Mouse (Mus musculus) neural tube, embryonic 14.5 days (tissue): Measurements from ENCODE around the gene Tspan8. TPM values are rescaled to one million over a fixed set of nuclear protein-coding genes. Genes with fewer than 3 reads are reported as not detected.

Source experiments
- ATAC-seq: fragments of 200-750 bp; cut with Nextera tagmentation; 2 replicates; pipeline ENCODE4 v1.8.0; 2017; ENCODE audit warnings: low read depth, mild to moderate bottlenecking, moderate TSS enrichment, moderate library complexity
- H3K27ac ChIP-seq: fragments of 300-500 bp; sonication (generic); 2 replicates; pipeline ENCODE4 v1.5.1; 2014; ENCODE audit warnings: low read depth, mild to moderate bottlenecking, control low read depth, low read length, moderate library complexity, mixed read lengths
- H3K27me3 ChIP-seq: fragments of 300-500 bp; sonication (generic); 2 replicates; pipeline ENCODE4 v1.6.1; 2014; ENCODE audit warnings: low read length; ENCODE audit not compliant: control insufficient read depth, insufficient read depth
- H3K36me3 ChIP-seq: fragments of 300-500 bp; sonication (generic); 2 replicates; pipeline ENCODE4 v1.6.1; 2014; ENCODE audit warnings: low read length, mixed read lengths; ENCODE audit not compliant: control insufficient read depth, insufficient read depth
- H3K4me1 ChIP-seq: fragments of 300-500 bp; sonication (generic); 2 replicates; pipeline ENCODE4 v1.6.1; 2014; ENCODE audit warnings: low read length; ENCODE audit not compliant: control insufficient read depth, insufficient read depth
- H3K4me2 ChIP-seq: fragments of 300-500 bp; sonication (generic); 2 replicates; pipeline ENCODE4 v1.6.1; 2014; ENCODE audit warnings: mild to moderate bottlenecking, low read depth, low read length, control low read depth
- H3K4me3 ChIP-seq: fragments of 300-500 bp; sonication (generic); 2 replicates; pipeline ENCODE4 v1.5.1; 2014; ENCODE audit warnings: low read depth, low read length, control low read depth, mixed read lengths
- H3K9ac ChIP-seq: fragments of 300-500 bp; sonication (generic); replicated peaks from 2 replicates; pipeline ENCODE4 v1.6.1; 2014; ENCODE audit warnings: low read depth, mild to moderate bottlenecking, control low read depth, low read length, mixed read lengths
- H3K9me3 ChIP-seq: fragments of 300-500 bp; sonication (generic); 2 replicates; pipeline ENCODE4 v1.6.1; 2016; ENCODE audit warnings: low read length; ENCODE audit not compliant: control insufficient read depth
- WGBS: fragments of 180-500 bp; shearing (Covaris S2); extraction: QIAGEN DNeasy Blood & Tissue Kit; methylation state at CpG from one replicate; pipeline ENCODE4 v1.1.7; 2014; 5-methylcytosine and 5-hydroxymethylcytosine counted together
- polyA plus RNA-seq: library from polyadenylated mRNA; unstranded; fragments of >200 nt; fragmentation: Nextera tagmentation; extraction: Ambion mirVana; gene quantifications from 2 replicates; pipeline ENCODE4 v1.2.1, GENCODE M21; 2014

Tspan8 gene
- polyA plus RNA-seq, 1 experiment from 2014 or later = 0.29 TPM

- no peak overlapping the region for H3K4me3 ChIP-seq
- ATAC-seq = no peak
- H3K36me3 ChIP-seq = no peaks in the 10 kb centered on the region
- H3K27me3 ChIP-seq = no peaks in the 10 kb centered on the region
- H3K4me2 ChIP-seq = no peak overlapping the region
- H3K4me1 ChIP-seq = no peaks in the 10 kb centered on the region
- H3K27ac ChIP-seq = no peak overlapping the region
- no peaks in the 10 kb centered on the region for H3K9me3 ChIP-seq
- no peak overlapping the region for H3K9ac ChIP-seq
- 93% methylated on average over 7 of the region's 7 CpGs for WGBS
Observed at GRCm38 (mm10) chr10:115825289-115825688, 8.7 kb downstream of the Tspan8 start.

GRCm38 (mm10) chr10:115828872-115829271 lies 12.2 kb downstream of the Tspan8 start:
- Histone ChIP-seq H3K9ac (no peak overlapping the region), H3K4me1 (no peaks in the 10 kb centered on the region), H3K4me2 (no peak overlapping the region), H3K9me3 (no peaks in the 10 kb centered on the region), H3K27ac (no peak overlapping the region), H3K36me3 (no peaks in the 10 kb centered on the region), H3K4me3 (no peak overlapping the region), H3K27me3 (no peaks in the 10 kb centered on the region)
- no peak for ATAC-seq
- WGBS = 95% methylated on average over 5 of the region's 5 CpGs

DNA sequence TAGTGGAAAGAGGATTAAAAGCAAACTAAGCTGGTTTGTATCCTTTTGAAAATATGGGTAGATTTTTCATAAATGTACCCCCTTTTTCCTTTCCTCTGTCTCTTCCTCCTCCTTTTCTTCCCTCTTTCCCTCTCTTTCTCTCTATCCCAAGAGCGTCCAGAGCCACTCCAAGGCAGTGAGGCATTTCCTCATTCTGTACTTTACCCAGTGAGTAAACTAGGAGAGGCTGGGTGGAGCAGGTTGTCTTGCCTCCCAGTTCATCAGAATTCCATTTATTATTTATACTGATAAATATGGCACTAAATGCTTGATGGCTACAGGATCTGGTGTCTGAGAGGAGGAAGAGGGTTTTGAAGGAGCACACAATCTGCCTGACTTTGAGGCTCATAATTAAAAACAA lies 13.1 kb downstream of the Tspan8 start:
- no peak for ATAC-seq
- H3K9ac ChIP-seq = no peak overlapping the region
- 87% methylated on average over 1 of the region's 1 CpGs for WGBS
- H3K4me1 ChIP-seq = no peaks in the 10 kb centered on the region
- no peaks in the 10 kb centered on the region for H3K27me3 ChIP-seq
- no peak overlapping the region for H3K27ac ChIP-seq
- no peaks in the 10 kb centered on the region for H3K36me3 ChIP-seq
- no peak overlapping the region for H3K4me2 ChIP-seq
- H3K9me3 ChIP-seq = no peaks in the 10 kb centered on the region
- H3K4me3 ChIP-seq = no peak overlapping the region

GRCm38 (mm10) chr10:115830726-115831125 lies 14.1 kb downstream of the Tspan8 start:
- Histone ChIP-seq H3K4me1 (no peaks in the 10 kb centered on the region), H3K4me2 (no peak overlapping the region), H3K27ac (no peak overlapping the region), H3K36me3 (no peaks in the 10 kb centered on the region), H3K9me3 (no peaks in the 10 kb centered on the region), H3K27me3 (no peaks in the 10 kb centered on the region), H3K9ac (no peak overlapping the region), H3K4me3 (no peak overlapping the region)
- WGBS = 65% methylated on average over 3 of the region's 3 CpGs
- no peak for ATAC-seq

DNA sequence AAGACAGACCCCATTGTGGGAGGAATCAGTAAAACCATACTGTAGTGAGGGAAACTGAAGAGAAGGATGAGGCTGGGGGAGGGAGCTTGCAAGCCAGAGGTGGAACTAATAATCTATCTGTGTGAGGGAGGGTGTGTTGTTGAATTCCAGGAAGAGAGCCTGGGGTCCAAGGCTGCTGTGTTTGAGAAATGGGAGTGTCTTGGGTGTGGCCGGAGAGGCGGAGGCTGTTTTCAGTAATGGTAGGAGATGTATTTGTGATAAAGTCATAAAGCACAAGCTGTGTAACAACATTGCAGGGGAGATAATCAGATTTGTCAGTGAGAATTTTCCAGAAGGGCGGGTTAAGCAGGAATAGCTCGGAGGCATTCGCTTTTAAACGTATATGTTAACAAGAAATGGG lies 17.4 kb downstream of the Tspan8 start:
- H3K4me3 ChIP-seq = no peak overlapping the region
- H3K4me2 ChIP-seq = no peak overlapping the region
- H3K9me3 ChIP-seq = no peaks in the 10 kb centered on the region
- no peak overlapping the region for H3K9ac ChIP-seq
- H3K4me1 ChIP-seq = no peaks in the 10 kb centered on the region
- no peak overlapping the region for H3K27ac ChIP-seq
- no peak for ATAC-seq
- H3K27me3 ChIP-seq = no peaks in the 10 kb centered on the region
- no peaks in the 10 kb centered on the region for H3K36me3 ChIP-seq
- WGBS = 87% methylated on average over 6 of the region's 6 CpGs

DNA sequence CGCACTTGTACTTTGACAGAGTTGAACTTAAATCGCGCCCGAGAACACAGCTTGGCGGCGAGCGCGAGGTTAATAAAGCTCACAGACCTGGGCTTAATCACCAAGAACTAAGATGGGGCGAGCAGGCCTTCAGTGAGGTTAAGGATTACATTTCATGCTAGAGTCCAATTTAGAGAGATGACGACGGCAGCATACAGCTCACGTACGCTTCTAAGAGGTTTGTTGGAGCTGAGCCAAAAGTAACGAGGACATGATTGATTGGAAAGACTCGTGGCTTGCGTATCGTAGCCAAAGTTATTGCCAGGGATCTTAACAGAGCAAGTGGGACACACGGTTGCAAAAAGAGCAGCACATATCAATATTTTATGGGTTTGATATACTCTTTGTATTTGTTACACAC lies 30.3 kb downstream of the Tspan8 start:
- Histone ChIP-seq H3K27ac (no peak overlapping the region), H3K4me3 (no peak overlapping the region), H3K4me1 (no peaks in the 10 kb centered on the region), H3K9me3 (no peaks in the 10 kb centered on the region), H3K27me3 (no peaks in the 10 kb centered on the region), H3K4me2 (peak overlapping the region; percentile 26), H3K9ac (no peak overlapping the region), H3K36me3 (no peaks in the 10 kb centered on the region)
- WGBS = 42% methylated on average over 18 of the region's 18 CpGs
- peak; percentile 70; the same call in 1 of the 2 replicates for ATAC-seq

GRCm38 (mm10) chr10:115848511-115848910 lies 31.9 kb downstream of the Tspan8 start:
- Histone ChIP-seq H3K27me3 (no peaks in the 10 kb centered on the region), H3K9ac (no peak overlapping the region), H3K36me3 (no peaks in the 10 kb centered on the region), H3K4me1 (no peaks in the 10 kb centered on the region), H3K4me2 (no peak overlapping the region), H3K9me3 (no peaks in the 10 kb centered on the region), H3K27ac (no peak overlapping the region), H3K4me3 (no peak overlapping the region)
- WGBS = 85% methylated on average over 1 of the region's 1 CpGs
- ATAC-seq = no peak

GRCm38 (mm10) chr10:115860210-115860880 lies 43.7 kb downstream of the Tspan8 start:
- WGBS = 72% methylated on average over 14 of the region's 15 CpGs
- Histone ChIP-seq H3K4me3 (no peak overlapping the region), H3K9me3 (no peaks in the 10 kb centered on the region), H3K4me1 (no peaks in the 10 kb centered on the region), H3K36me3 (no peaks in the 10 kb centered on the region), H3K27me3 (no peaks in the 10 kb centered on the region), H3K4me2 (no peak overlapping the region), H3K9ac (no peak overlapping the region), H3K27ac (no peak overlapping the region)
- ATAC-seq = no peak

GRCm38 (mm10) chr10:115861967-115862366 lies 45.3 kb downstream of the Tspan8 start:
- no peak overlapping the region for H3K4me2 ChIP-seq
- no peak overlapping the region for H3K9ac ChIP-seq
- H3K9me3 ChIP-seq = no peaks in the 10 kb centered on the region
- WGBS = 71% methylated on average over 5 of the region's 5 CpGs
- no peaks in the 10 kb centered on the region for H3K27me3 ChIP-seq
- H3K27ac ChIP-seq = no peak overlapping the region
- H3K4me1 ChIP-seq = no peaks in the 10 kb centered on the region
- no peak for ATAC-seq
- no peak overlapping the region for H3K4me3 ChIP-seq
- H3K36me3 ChIP-seq = no peaks in the 10 kb centered on the region
